8 mouse cellular contexts compared by ENCODE assay signal in genomic region chr1:93512351-93512690, GRCm38 (mm10). TPM values are rescaled to one million over a fixed set of nuclear protein-coding genes. Genes with fewer than 3 reads are reported as not detected.
DNase-seq lines count a peak whose midpoint lies in the region; ATAC-seq lines count a peak whose summit lies in the region.

No protein-coding gene starts in this region.

- H3K4me2 ChIP-seq in kidney, embryonic 14.5 days (replicated peaks; ENCODE audit: low read depth, low read length): peak overlapping the region; percentile 80
- H3K4me2 ChIP-seq in hindbrain, embryonic 15.5 days: peak overlapping the region; percentile 71
- H3K4me2 ChIP-seq in midbrain, embryonic 14.5 days (ENCODE audit: low read length): peak overlapping the region; percentile 86

- 2% methylated on average over 15 of the region's 15 CpGs for WGBS in kidney, embryonic 14.5 days
- whole genome bisulfite sequencing in hindbrain, embryonic 15.5 days: under 1% methylated on average over 15 of the region's 15 CpGs
- WGBS in midbrain, embryonic 14.5 days: 1% methylated on average over 15 of the region's 15 CpGs

- peak; percentile 58 for ATAC-seq in kidney, embryonic 14.5 days (ENCODE audit: low FRiP score, low TSS enrichment)
- ATAC-seq in hindbrain, embryonic 15.5 days (ENCODE audit: low FRiP score, low read depth): no peak; the same call in 1 of the 2 replicates
- ATAC-seq in midbrain, embryonic 14.5 days (ENCODE audit: low FRiP score, low TSS enrichment): peak; percentile 62

- H3K4me3 ChIP-seq in kidney, embryonic 14.5 days (ENCODE audit: low read length): peak overlapping the region; percentile 74
- peak overlapping the region; percentile 67 for H3K4me3 ChIP-seq in hindbrain, embryonic 15.5 days
- peak overlapping the region; percentile 62 for H3K4me3 ChIP-seq in midbrain, embryonic 14.5 days (replicated peaks; ENCODE audit: low read depth, low read length)

- H3K9me3 ChIP-seq in kidney, embryonic 14.5 days (ENCODE audit: control insufficient read depth, low read length): no peaks in the 10 kb centered on the region
- no peaks in the 10 kb centered on the region for H3K9me3 ChIP-seq in hindbrain, embryonic 15.5 days
- no peaks in the 10 kb centered on the region for H3K9me3 ChIP-seq in midbrain, embryonic 14.5 days (ENCODE audit: control insufficient read depth, low read length)

- H3K9ac ChIP-seq in kidney, embryonic 14.5 days (ENCODE audit: low read depth, low read length): peak overlapping the region; percentile 81
- peak overlapping the region; percentile 69 for H3K9ac ChIP-seq in hindbrain, embryonic 15.5 days
- peak overlapping the region; percentile 72 for H3K9ac ChIP-seq in midbrain, embryonic 14.5 days (replicated peaks; ENCODE audit: low read length)

- no peak for DNase-seq in kidney, adult 18-20 months
- peak; percentile 6 for DNase-seq in c-Kit-positive CD71-positive TER-119-positive erythroid progenitor cells, embryonic 14.5 days (ENCODE audit: low spot score)
- no peak for DNase-seq in midbrain, embryonic 14.5 days
- no peak for DNase-seq in cerebellum, postnatal 14 days
- DNase-seq in gastrocnemius, adult 18-20 months (ENCODE audit: low spot score): no peak
- no peak for DNase-seq in cerebellum, adult 18-20 months

- peak overlapping the region; percentile 47; the same call in 1 of the 2 replicates for H3K27ac ChIP-seq in kidney, embryonic 14.5 days (ENCODE audit: low read depth, low read length)
- H3K27ac ChIP-seq in hindbrain, embryonic 15.5 days (replicated peaks): peak overlapping the region; percentile 62
- peak overlapping the region; percentile 67; the same call in 1 of the 2 replicates for H3K27ac ChIP-seq in midbrain, embryonic 14.5 days (replicated peaks; ENCODE audit: low read depth, low read length)

- H3K27me3 ChIP-seq in kidney, embryonic 14.5 days (ENCODE audit: control insufficient read depth, insufficient read depth, low read length): no peaks in the 10 kb centered on the region
- H3K27me3 ChIP-seq in hindbrain, embryonic 15.5 days: no peaks in the 10 kb centered on the region
- no peaks in the 10 kb centered on the region for H3K27me3 ChIP-seq in midbrain, embryonic 14.5 days (ENCODE audit: control insufficient read depth, insufficient read depth, low read length)

- H3K36me3 ChIP-seq in kidney, embryonic 14.5 days (ENCODE audit: control insufficient read depth, insufficient read depth, low read length): peaks cover 22% of the 10 kb centered on the region
- peaks cover 14% of the 10 kb centered on the region for H3K36me3 ChIP-seq in hindbrain, embryonic 15.5 days
- peaks cover 25% of the 10 kb centered on the region for H3K36me3 ChIP-seq in midbrain, embryonic 14.5 days (ENCODE audit: control insufficient read depth, insufficient read depth, low read length)

- peaks cover 7% of the 10 kb centered on the region; the same call in 1 of the 2 replicates for H3K4me1 ChIP-seq in kidney, embryonic 14.5 days (ENCODE audit: control insufficient read depth, insufficient read depth, low read length)
- H3K4me1 ChIP-seq in hindbrain, embryonic 15.5 days (replicated peaks): peaks cover 20% of the 10 kb centered on the region
- peaks cover 13% of the 10 kb centered on the region; the same call in 1 of the 2 replicates for H3K4me1 ChIP-seq in midbrain, embryonic 14.5 days (ENCODE audit: control insufficient read depth, insufficient read depth, low read length)

RNA-seq across cellular contexts. Expression of gene Farp2, which starts 0.4 kb away (rescaled TPM):
- polyA plus RNA-seq in kidney, embryonic 14.5 days (2014; fragmentation: Nextera tagmentation; extraction: Ambion mirVana): 6.2 and 7.5 TPM in 2 replicates
- 4.9 and 5.1 TPM in 2 replicates for polyA plus RNA-seq in hindbrain, embryonic 15.5 days (2015; fragmentation: Nextera tagmentation; extraction: Ambion mirVana)
- 3.6 and 4.7 TPM in 2 replicates for polyA plus RNA-seq in midbrain, embryonic 14.5 days (2014; fragmentation: Nextera tagmentation; extraction: Ambion mirVana)
- 10 to 100 TPM; 13.1 to 13.7 TPM for total RNA-seq in gastrocnemius, adult 18-20 months (2021)

RNA-seq across cellular contexts. Expression of gene Hdlbp, which starts 33.7 kb away (rescaled TPM):
- polyA plus RNA-seq in kidney, embryonic 14.5 days (2014; fragmentation: Nextera tagmentation; extraction: Ambion mirVana): 128 and 161 TPM in 2 replicates
- 66.9 and 82.4 TPM in 2 replicates for polyA plus RNA-seq in hindbrain, embryonic 15.5 days (2015; fragmentation: Nextera tagmentation; extraction: Ambion mirVana)
- polyA plus RNA-seq in midbrain, embryonic 14.5 days (2014; fragmentation: Nextera tagmentation; extraction: Ambion mirVana): 66.0 and 69.0 TPM in 2 replicates
- total RNA-seq in gastrocnemius, adult 18-20 months (2021): 100 to 1,000 TPM; 341 to 345 TPM
